22 mouse cellular contexts compared by ENCODE assay signal in the genomic region with DNA sequence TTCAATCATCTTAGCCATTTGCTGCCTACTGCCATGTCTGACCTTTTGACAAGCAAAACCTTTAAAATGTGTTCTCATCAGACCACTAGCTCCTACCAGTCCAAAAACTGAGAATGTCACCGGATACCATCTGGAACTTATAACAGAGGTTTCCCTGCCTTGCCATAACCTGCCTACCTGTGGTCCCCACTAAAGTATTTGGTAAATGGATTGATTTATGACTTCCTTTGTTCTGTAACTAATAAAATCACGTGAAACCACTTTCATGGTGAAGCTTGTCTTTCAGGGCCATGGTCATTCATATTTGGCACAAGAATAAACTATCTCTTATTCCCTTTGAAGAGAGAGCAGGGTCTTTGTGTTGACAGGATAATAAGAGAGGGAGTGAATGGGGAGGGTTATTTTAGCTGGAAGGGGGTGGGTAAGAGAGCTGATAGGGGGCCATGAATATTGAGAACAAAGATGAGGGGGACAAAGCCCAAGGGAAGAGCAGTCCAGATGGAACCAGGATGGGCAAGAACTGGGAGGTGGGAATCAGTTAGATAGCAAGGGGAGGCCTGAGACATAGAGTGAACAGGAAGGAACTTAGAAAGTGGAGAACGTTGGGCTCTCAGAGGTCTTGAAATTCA.
A peak's percentile ranks its signal among the peaks of the same experiment; 100 is the strongest.
DNase-seq lines count a peak whose midpoint lies in the region; ATAC-seq and TF ChIP-seq lines count a peak whose summit lies in the region.
"Had no signal": no experiment of that assay in that cellular context is flagged by ENCODE, and none has a peak within 500 bp of the region (broad histone marks: within the 10 kb centered on the region; RNA-seq: fewer than 3 reads in every experiment).

No protein-coding gene starts in this region.

- no peak overlapping the region for H3K4me3 ChIP-seq in liver, embryonic 13.5 days (replicated peaks)
- no peak overlapping the region for H3K4me3 ChIP-seq in liver, embryonic 12.5 days
- H3K4me3 ChIP-seq in liver, postnatal 0 days (ENCODE audit: low read depth, low read length) = no peak overlapping the region
- H3K4me3 ChIP-seq: heart, adult 2 months; heart, embryonic 15.5 days; midbrain, embryonic 15.5 days; neural tube, embryonic 15.5 days had no signal

- DNase-seq in liver, embryonic 13.5 days = no peak
- peak; percentile 38 for DNase-seq in embryo, embryonic 11.5 days (ENCODE audit: low read depth, low spot score)
- peak; percentile 95 for DNase-seq in hindlimb bud, embryonic 11.5 days (ENCODE audit: extremely low spot score, low read depth, low spot score)
- no peak for DNase-seq in liver, postnatal 0 days
- no peak for DNase-seq in gastrocnemius, adult 8-10 months (ENCODE audit: low spot score in 2 of 2)
- DNase-seq in left cerebral cortex, adult 11 months (ENCODE audit: low spot score) = no peak
- DNase-seq: B cell, adult 2 months; cerebellum, adult 18-20 months; cerebellum, postnatal 36 days; gastrocnemius, postnatal 25 days; heart, adult 2 months; kidney, adult 9 months; kidney, postnatal 36 days; right cerebral cortex, postnatal 14 days; spleen, adult 18-20 months; thymus, postnatal 4 days had no signal

- 45% methylated on average over 3 of the region's 3 CpGs for WGBS in liver, embryonic 13.5 days (ENCODE audit: insufficient replicate concordance)
- 38% methylated on average over 3 of the region's 3 CpGs for WGBS in liver, embryonic 12.5 days (ENCODE audit: insufficient replicate concordance)
- WGBS in liver, postnatal 0 days (ENCODE audit: insufficient replicate concordance) = 54% methylated on average over 3 of the region's 3 CpGs

- TF ChIP-seq CTCF in liver, postnatal 0 days (IDR thresholded peaks at IDR 0.05; ENCODE audit: low read depth) = no peak

- TF ChIP-seq EP300 in liver, postnatal 0 days (IDR thresholded peaks at IDR 0.05; ENCODE audit: low read depth) = no peak

- no peak overlapping the region for H3K9ac ChIP-seq in liver, embryonic 13.5 days
- H3K9ac ChIP-seq in liver, embryonic 12.5 days = no peak overlapping the region
- H3K9ac ChIP-seq in liver, postnatal 0 days (replicated peaks) = no peak overlapping the region
- H3K9ac ChIP-seq: heart, embryonic 15.5 days; midbrain, embryonic 15.5 days; neural tube, embryonic 15.5 days had no signal

- H3K27ac ChIP-seq in liver, embryonic 13.5 days = peak overlapping the region; percentile 54
- no peak overlapping the region for H3K27ac ChIP-seq in liver, embryonic 12.5 days
- peak overlapping the region; percentile 66 for H3K27ac ChIP-seq in liver, postnatal 0 days (ENCODE audit: low read depth)
- H3K27ac ChIP-seq: heart, adult 2 months; heart, embryonic 15.5 days; hindbrain, postnatal 0 days; midbrain, embryonic 15.5 days; neural tube, embryonic 15.5 days had no signal

- no peaks in the 10 kb centered on the region for H3K27me3 ChIP-seq in liver, embryonic 13.5 days
- H3K27me3 ChIP-seq in liver, embryonic 12.5 days (replicated peaks) = no peaks in the 10 kb centered on the region
- H3K27me3 ChIP-seq in liver, postnatal 0 days (ENCODE audit: insufficient read depth, low read length) = no peaks in the 10 kb centered on the region
- H3K27me3 ChIP-seq: heart, embryonic 15.5 days; midbrain, embryonic 15.5 days; neural tube, embryonic 15.5 days had no signal

- no peaks in the 10 kb centered on the region for H3K36me3 ChIP-seq in liver, embryonic 13.5 days
- no peaks in the 10 kb centered on the region for H3K36me3 ChIP-seq in liver, embryonic 12.5 days
- no peaks in the 10 kb centered on the region for H3K36me3 ChIP-seq in liver, postnatal 0 days (replicated peaks; ENCODE audit: insufficient read depth, low read length)
- H3K36me3 ChIP-seq: heart, embryonic 15.5 days; midbrain, embryonic 15.5 days; neural tube, embryonic 15.5 days had no signal

- H3K9me3 ChIP-seq in liver, embryonic 13.5 days (replicated peaks) = no peaks in the 10 kb centered on the region
- H3K9me3 ChIP-seq in liver, embryonic 12.5 days (replicated peaks) = no peaks in the 10 kb centered on the region
- no peaks in the 10 kb centered on the region for H3K9me3 ChIP-seq in liver, postnatal 0 days (ENCODE audit: low read length)
- H3K9me3 ChIP-seq: heart, embryonic 15.5 days; midbrain, embryonic 15.5 days; neural tube, embryonic 15.5 days had no signal

- no peak overlapping the region for H3K4me2 ChIP-seq in liver, embryonic 13.5 days
- no peak overlapping the region for H3K4me2 ChIP-seq in liver, embryonic 12.5 days
- H3K4me2 ChIP-seq in liver, postnatal 0 days (ENCODE audit: low read depth, low read length) = no peak overlapping the region
- H3K4me2 ChIP-seq: heart, embryonic 15.5 days; midbrain, embryonic 15.5 days; neural tube, embryonic 15.5 days had no signal

- ATAC-seq in liver, embryonic 13.5 days (ENCODE audit: low read depth) = no peak
- no peak for ATAC-seq in liver, embryonic 12.5 days
- no peak for ATAC-seq in liver, postnatal 0 days
- ATAC-seq: forebrain, embryonic 14.5 days; hindbrain, postnatal 0 days; midbrain, embryonic 15.5 days had no signal

- H3K4me1 ChIP-seq in liver, embryonic 13.5 days (replicated peaks) = no peaks in the 10 kb centered on the region
- H3K4me1 ChIP-seq in liver, embryonic 12.5 days = 0 out of 2 replicates have a peak, but pooled peaks cover 4% of the 10 kb centered on the region
- no peaks in the 10 kb centered on the region for H3K4me1 ChIP-seq in liver, postnatal 0 days (ENCODE audit: insufficient read depth)
- H3K4me1 ChIP-seq: heart, embryonic 15.5 days had no signal

Comparison
In these comparisons a context has a peak if more than half of its experiments do, and no peak if none do; other contexts are left out.
1. DNase-seq: peak in embryo, embryonic 11.5 days (single experiment) and hindlimb bud, embryonic 11.5 days (single experiment); none in liver, embryonic 13.5 days (single experiment), liver, postnatal 0 days (single experiment), gastrocnemius, adult 8-10 months (0 of 2) and left cerebral cortex, adult 11 months (single experiment).